Mouse (Mus musculus): ENCODE measurements around the gene En1.

GRCm38 (mm10) chr1:120600149-120600445 is 2.1 kb upstream of the En1 start:
- TF ChIP-seq CHD2 (IDR thresholded peaks at IDR 0.05; ENCODE audit: low read depth, low read length) (no peak), MAFK (IDR thresholded peaks at IDR 0.05; ENCODE audit: insufficient read depth, low read depth, low read length) (no peak)
